ENCODE assay signal across 16 mouse cellular contexts in genomic region chr6:76964998-76965432, GRCm38 (mm10).
A peak's percentile ranks its signal among the peaks of the same experiment; 100 is the strongest.
DNase-seq lines count a peak whose midpoint lies in the region; TF ChIP-seq lines count a peak whose summit lies in the region.
"Had no signal": no experiment of that assay in that cellular context is flagged by ENCODE, and none has a peak within 500 bp of the region (broad histone marks: within the 10 kb centered on the region; RNA-seq: fewer than 3 reads in every experiment).

No protein-coding gene starts in this region.

- no peaks in the 10 kb centered on the region for H3K36me3 ChIP-seq in kidney, adult 2 months (ENCODE audit: control insufficient read depth, insufficient read depth, low read length)
- H3K36me3 ChIP-seq: heart, embryonic 15.5 days; hindbrain, embryonic 12.5 days; lung, embryonic 15.5 days had no signal

- no peaks in the 10 kb centered on the region for H3K27me3 ChIP-seq in kidney, adult 2 months (replicated peaks; ENCODE audit: control insufficient read depth, insufficient read depth, low read length)
- H3K27me3 ChIP-seq: CH12.LX; heart, embryonic 15.5 days; hindbrain, embryonic 12.5 days; lung, embryonic 15.5 days had no signal

- no peak for TF ChIP-seq CTCF in kidney, adult 2 months (conservative IDR thresholded peaks at IDR 0.05; ENCODE audit: insufficient read depth, insufficient read length, low read depth, low read length)

- H3K27ac ChIP-seq in kidney, adult 2 months (ENCODE audit: insufficient read depth, low read depth, low read length), result no peak overlapping the region
- H3K27ac ChIP-seq: heart, embryonic 15.5 days; hindbrain, embryonic 12.5 days; lung, embryonic 15.5 days had no signal

- 82% methylated on average over 5 of the region's 5 CpGs for WGBS in kidney, adult 2 months

- no peak for TF ChIP-seq POLR2A in kidney, adult 2 months (IDR thresholded peaks at IDR 0.05; ENCODE audit: low read depth, low read length)

- H3K4me1 ChIP-seq in kidney, adult 2 months (ENCODE audit: control insufficient read depth, insufficient read depth, low read length), result no peaks in the 10 kb centered on the region
- H3K4me1 ChIP-seq: heart, embryonic 15.5 days; hindbrain, embryonic 12.5 days; lung, embryonic 15.5 days had no signal

- no peak overlapping the region for H3K4me3 ChIP-seq in kidney, adult 2 months (ENCODE audit: insufficient read depth, low read depth, low read length)
- H3K4me3 ChIP-seq: heart, embryonic 15.5 days; hindbrain, embryonic 12.5 days; lung, embryonic 15.5 days; myocyte had no signal

- peak; percentile 34 for DNase-seq in layer of hippocampus, adult 9-11 months
- DNase-seq in layer of hippocampus, postnatal 36 days, result no peak
- peak; percentile 52 for DNase-seq in Muller cell, postnatal 12 days (ENCODE audit: inconsistent ontology term)
- DNase-seq in brain, embryonic 18.5 days (ENCODE audit: low read depth, low spot score), result peak; percentile 64
- peak; percentile 36 to 63 for DNase-seq in cerebellum, postnatal 25 days
- DNase-seq in kidney, adult 2 months, result no peak
- no peak for DNase-seq in retina, embryonic 14.5 days (ENCODE audit: low spot score)
- DNase-seq in adrenal gland, adult (ENCODE audit: inconsistent age in 2 of 2, low spot score in 1 of 2), result no peak
- DNase-seq: adrenal gland, adult 2 months; kidney, postnatal 14 days; thymus, postnatal 4 days had no signal

Comparison
In these comparisons a context has a peak if more than half of its experiments do, and no peak if none do; other contexts are left out.
1. DNase-seq: peak in layer of hippocampus, adult 9-11 months (single experiment), Muller cell, postnatal 12 days (single experiment), brain, embryonic 18.5 days (single experiment) and cerebellum, postnatal 25 days (2 of 2); none in layer of hippocampus, postnatal 36 days (0 of 2), kidney, adult 2 months (single experiment), retina, embryonic 14.5 days (single experiment) and adrenal gland, adult (0 of 2).